Mouse (Mus musculus) regulatory T cell (primary cell): ENCODE measurements around the gene Tshz2.
"Not testable (repeated sequence)": the region's sequence is repeated elsewhere in the genome, so short reads cannot be mapped to it uniquely, and the experiment has no call there.

Experiments
- in situ Hi-C: fragments of 300-600 bp; cut with MboI, MseI; formaldehyde crosslinking; loops from one replicate; pipeline ENCODE4 v1.15.1; 2025; ENCODE audit warnings: high pct_unique_total_duplicates

Gene Tshz2

DNA sequence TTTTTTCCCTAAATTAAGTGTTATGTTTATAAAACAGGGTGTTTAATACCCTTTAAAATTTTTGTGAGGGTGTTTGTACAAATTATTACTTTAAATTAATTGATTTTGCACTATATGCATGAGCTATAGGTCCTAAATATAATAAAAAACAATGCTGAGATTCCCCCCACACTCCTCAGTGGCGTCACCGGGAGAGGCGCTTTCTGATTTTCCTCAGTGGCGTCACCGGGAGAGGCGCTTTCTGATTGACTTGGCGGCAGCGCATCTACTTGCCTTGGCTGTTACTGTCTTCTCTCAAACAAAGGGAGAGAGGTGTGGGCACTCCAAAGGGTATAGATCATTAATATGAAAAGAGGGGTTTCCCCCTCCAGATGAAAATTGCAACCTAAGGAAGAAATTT is 179.2 kb downstream of the Tshz2 start:
- in situ Hi-C loops: no loop called here

GRCm38 (mm10) chr2:169812940-169813339 is 180.1 kb downstream of the Tshz2 start:
- in situ Hi-C loops: no loop called here

- in situ Hi-C loops: no loop called here
These were observed 181.5 kb downstream of the Tshz2 start for GRCm38 (mm10) chr2:169814351-169814750.

- in situ Hi-C loops: no loop called here
These were observed 181.9 kb downstream of the Tshz2 start for GRCm38 (mm10) chr2:169814757-169815156.

DNA sequence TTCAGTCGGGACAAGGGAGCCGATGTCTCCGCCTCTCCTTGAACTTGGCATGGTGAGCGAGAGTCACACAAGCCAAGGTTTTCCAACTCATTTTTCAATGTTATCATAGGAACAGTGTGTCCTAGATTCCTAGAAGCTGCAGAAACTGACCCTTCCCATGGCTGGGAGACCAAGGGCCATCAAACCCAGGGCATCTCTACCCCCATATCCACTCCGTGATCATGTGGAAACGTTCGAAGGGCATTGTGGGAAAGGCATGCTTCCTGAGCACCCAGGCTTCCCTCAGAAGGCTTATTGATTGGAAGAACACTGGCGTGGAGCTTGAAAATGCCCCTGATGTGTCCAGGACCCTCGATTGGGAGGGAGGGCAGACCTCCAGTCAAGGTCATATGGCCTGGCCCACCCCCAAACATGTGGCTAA is 188.2 kb downstream of the Tshz2 start:
- in situ Hi-C loops: no loop called here

DNA sequence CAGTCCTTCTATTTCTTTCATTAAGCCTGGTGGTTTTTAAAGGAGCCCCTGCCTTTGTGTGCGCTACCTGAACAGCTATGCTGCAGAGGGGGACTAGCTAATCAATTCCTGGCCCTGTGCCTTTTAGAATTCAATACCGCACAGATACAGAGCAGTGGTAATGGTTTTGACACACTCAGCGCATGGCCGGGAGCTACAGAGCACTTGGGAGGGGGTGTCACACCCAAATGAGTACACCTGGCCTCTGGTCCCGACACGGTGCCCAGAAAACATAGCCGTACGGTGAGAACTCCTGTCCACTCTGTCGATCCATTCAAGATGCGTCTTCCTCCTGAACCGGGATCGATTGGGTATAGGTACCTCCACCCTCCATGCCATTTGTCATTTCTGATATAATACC is 193.1 kb downstream of the Tshz2 start:
- in situ Hi-C loops: no loop called here

DNA sequence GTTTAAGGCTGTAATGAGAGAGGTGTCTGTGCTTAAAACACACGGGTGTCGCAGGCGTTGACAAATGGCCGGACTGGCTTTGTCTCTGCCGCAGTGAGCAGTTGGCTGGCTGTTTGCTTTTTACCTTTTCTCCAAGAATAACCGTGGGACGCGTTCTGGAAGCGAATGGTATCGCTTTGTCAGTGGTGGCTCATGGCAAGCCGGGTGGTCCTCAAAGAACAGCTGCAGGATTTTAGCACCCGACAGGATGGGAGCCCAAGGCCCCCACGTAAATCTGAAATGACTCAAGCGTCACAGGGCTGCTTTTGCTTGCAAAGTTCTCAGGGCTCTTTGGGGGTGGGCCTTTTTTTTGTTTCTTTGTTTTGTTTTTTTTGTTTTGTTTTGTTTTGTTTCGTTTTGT is 193.5 kb downstream of the Tshz2 start:
- in situ Hi-C loops: no loop called here

GRCm38 (mm10) chr2:169826833-169827232 is 194.0 kb downstream of the Tshz2 start:
- in situ Hi-C loops: no loop called here

DNA sequence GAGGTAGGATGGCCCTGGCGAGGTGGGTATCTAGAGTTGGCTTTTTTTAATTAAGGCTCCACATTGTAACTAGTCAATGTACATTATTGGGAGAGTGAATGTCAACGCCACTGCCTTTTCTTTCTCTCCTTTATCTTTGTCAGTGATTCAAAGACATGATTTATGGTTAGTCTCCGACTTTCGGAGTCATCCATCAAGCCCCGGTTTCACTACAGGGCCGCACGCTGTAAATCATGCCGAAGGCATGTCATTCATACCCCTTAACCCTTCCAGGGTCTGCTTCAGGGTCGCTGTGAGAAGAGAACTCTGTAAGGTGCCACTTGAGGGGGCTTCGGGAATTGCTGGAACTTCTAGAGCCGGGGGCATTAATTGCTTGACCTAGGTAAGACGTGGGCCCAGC is 199.4 kb downstream of the Tshz2 start:
- in situ Hi-C loops: no loop called here

- in situ Hi-C loops: no loop called here
These were observed 200.8 kb downstream of the Tshz2 start for GRCm38 (mm10) chr2:169833638-169834037.

DNA sequence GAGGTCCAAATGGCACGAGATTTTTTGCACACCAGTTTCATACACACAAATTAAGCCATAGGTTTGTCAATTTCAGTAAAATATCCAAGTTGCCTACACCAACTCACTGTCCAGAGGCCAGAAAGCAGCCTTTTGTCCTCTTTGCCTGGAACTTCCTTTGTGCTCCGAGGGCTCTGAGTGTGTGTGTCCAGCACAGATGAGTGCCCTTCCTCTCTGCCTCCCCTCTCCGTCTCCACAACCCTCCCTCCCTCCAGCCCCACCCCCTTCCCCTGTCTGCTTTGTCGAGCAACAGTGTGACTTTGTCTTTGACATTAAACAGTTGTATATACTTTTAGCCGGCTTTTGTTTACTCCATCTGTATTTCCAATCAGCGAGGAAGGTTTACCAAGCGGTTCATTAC is 201.8 kb downstream of the Tshz2 start:
- in situ Hi-C loops: no loop called here

DNA sequence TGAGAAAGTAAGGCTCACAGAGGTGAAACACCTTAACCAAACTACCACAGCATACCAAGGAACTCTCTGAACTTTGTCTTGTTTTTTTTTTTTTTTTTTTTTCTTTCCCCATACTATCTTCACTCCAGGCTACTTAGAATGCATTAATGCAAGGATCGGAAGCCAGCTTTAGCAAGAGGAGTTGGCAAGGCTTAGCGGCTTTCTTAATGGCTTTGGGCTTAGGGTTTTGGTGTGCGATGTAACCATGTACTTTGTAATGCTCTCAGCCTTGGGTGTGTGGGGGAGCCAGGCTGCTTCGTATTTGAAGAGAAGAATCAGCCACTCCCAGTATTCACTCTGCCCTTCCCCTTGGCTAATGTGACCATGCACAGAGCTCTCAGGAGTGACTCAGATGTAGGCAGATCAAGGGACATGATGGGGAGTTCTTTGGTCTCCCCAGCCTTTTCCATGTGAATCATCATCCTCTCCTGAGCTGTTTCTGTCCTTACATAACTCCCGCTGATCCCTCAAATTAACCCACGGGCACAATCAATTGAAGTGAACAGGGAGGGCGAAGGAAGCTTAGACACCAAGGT is 204.3 kb downstream of the Tshz2 start:
- in situ Hi-C loops: no loop called here

DNA sequence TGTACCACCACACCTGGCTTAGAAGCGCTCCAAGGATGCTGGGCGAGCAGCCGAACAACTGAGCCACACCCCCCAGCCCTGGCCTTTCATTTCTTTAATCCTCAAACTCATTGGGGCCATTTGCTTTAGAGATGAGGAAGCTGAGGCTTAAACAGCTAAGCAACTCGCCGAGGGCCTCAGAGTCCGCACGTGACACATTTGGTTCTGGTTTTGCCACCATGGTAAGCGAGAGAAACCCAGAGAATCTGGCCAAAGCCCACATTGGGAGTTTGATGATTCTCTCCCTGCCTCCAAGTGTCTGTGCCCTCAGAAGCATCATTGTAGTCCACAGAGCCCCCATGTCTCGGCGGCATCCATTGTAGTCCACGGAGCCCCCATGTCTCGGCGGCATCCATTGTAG is 205.7 kb downstream of the Tshz2 start:
- in situ Hi-C loops: no loop called here

DNA sequence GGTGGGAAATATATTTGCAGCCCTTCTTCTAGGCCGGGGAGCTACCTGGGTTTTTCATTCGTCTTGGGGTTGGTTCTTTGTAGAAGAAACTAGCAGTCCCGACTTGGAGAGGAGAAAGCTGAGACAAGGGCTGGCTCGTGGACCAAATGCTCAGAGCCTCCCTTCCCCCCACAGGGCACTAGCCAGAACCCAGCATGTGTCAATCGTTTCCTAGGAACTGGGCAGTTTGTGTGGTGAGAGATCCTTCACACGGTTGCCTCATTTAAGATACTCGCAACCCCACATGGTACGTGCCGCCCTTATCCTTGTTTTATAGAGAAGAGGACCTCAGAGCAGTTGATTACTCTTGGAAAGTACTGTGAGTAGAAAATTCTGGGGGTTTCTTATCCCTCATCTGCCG is 208.6 kb downstream of the Tshz2 start:
- in situ Hi-C loops: loop anchor here (10.0 kb wide), 1 partner anchor 477 kb away; no protein-coding TSS in a partner anchor

GRCm38 (mm10) chr2:169842494-169842893 is 209.7 kb downstream of the Tshz2 start:
- in situ Hi-C loops: loop anchor here (10.0 kb wide), 1 partner anchor 478 kb away; no protein-coding TSS in a partner anchor

DNA sequence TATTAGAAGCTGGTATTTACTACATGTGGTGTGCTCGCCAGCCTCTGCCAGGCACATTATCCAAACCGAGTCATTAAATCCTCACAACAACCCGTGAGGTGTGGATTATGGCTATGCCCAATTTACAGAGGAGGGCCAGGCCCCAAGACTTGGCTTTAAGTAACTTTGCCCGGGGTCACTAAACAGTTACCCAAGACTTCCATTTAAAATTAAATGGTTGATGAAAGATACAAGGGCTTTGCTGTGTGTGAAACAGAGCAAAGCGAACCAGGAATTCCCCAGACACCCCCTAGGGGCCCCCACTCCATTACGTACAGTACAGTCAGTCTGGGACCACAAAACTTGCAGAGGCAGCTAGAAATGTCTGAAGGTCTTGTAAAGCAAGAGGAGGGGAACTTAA is 210.7 kb downstream of the Tshz2 start:
- in situ Hi-C loops: loop anchor here (10.0 kb wide), 1 partner anchor 479 kb away; no protein-coding TSS in a partner anchor

DNA sequence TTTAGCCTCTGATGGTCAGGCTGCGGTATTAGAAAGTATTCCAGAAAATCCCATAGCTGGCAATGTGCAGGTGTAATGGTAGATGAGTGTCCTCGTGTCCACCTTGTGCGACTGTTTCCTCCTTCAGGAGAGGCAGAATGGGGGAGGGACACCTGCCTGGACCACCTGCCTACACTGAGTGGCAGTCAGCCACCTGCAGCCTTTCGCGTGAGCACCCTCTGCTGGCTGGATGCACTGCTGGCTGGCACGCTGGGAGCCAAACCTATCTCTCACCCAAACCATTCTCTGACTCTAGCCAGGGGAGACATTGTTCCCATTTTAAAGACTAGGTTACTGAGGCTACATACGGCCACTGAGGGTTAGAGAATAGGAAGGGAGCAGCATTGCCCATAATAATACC is 216.3 kb downstream of the Tshz2 start:
- in situ Hi-C loops: loop anchor here (10.0 kb wide), 1 partner anchor 484 kb away; no protein-coding TSS in a partner anchor

DNA sequence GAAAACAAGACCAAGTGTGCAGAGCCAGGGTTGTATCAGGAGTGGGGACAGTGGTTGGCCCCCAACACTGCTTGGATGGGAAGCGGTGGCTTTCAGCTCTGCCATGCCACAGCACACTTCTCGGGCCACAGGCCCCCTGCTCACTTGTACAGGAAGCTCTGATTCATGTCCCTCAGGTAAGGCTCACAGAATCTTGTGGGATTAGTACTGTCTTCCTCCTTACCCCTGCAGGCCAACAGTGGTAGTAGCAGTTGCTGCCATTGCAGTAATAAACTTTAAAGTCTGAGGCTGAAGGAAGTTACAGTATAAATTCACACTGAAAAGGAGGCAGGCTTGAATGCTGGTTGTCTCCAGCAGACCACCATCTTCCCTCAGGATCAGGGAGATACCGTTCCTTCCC is 216.7 kb downstream of the Tshz2 start:
- in situ Hi-C loops: loop anchor here (10.0 kb wide), 1 partner anchor 485 kb away; no protein-coding TSS in a partner anchor

DNA sequence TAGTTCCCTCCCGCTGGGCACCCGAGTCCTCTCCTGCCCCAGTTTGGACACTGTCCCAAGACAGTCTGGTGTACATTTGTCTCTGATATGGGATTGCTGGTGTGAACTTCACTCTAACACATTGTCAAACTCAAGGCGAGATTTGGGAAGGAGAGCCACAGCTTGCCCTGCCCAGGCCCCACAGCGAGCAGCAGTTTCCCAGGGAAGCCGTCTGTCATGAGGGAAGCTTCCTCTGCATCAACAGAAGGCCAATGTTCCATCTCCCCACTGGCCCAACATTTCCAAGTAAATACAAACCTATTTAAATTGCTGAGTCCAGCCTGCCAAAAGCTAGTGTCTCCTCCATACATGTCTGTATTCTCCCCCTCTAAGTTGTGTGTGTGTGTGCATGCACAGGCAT is 218.8 kb downstream of the Tshz2 start:
- in situ Hi-C loops: no loop called here

DNA sequence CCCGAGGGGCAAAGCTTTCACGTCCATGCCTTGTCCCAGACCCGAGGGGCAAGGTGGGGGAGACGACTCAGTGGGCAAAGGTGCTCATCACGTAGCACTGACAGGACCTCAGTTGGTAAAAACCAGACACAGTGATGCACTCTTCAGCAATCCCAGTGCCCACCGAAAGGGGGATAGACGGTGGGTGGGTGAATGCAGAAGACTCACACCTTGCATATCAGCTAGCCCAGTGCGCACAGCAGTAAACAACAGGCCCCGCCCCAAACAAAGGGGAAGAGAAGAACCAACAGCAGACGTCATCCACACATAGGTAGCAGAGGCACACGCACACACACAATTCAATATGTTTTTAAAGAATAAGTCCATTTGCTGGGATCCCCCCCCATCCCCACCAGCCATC is 221.7 kb downstream of the Tshz2 start:
- in situ Hi-C loops: no loop called here

GRCm38 (mm10) chr2:169857041-169857440 is 224.2 kb downstream of the Tshz2 start:
- in situ Hi-C loops: not testable (repeated sequence)

DNA sequence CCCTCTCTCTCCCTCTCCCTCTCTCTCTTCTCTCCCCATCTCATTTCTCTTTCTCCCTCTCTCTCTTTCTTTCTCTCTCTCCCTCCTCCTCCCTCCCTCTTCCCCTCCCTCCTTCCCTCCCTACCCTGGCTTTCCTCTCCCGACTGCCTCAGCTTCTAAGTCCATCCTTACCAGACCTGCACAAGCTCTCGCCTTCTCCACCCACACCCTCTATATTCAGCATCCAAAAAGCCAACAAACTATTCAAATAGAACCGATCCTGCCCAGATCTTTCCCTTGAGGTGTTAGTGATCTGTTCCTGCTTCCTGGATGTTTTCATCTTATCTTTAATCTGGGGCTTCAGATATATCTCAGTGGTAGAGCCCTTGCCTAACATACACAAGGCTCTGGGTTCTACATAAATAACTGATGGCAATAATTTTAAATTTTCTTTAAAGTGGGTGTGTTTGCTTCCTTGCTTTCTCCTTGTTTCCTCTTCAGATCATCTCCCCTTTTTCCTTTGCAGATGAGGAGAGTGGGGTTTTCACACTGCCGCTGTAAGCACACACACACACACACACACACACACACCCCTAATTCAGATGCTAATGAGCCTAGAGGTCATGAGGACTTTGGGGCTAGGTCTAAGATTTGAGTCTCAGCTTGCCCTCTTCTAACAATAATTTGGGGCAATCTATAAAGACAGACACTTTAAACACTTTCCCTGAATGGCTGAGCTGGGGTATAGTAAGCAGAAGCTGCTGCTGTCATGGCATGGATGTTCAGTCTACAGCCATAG is 226.5 kb downstream of the Tshz2 start:
- in situ Hi-C loops: no loop called here

DNA sequence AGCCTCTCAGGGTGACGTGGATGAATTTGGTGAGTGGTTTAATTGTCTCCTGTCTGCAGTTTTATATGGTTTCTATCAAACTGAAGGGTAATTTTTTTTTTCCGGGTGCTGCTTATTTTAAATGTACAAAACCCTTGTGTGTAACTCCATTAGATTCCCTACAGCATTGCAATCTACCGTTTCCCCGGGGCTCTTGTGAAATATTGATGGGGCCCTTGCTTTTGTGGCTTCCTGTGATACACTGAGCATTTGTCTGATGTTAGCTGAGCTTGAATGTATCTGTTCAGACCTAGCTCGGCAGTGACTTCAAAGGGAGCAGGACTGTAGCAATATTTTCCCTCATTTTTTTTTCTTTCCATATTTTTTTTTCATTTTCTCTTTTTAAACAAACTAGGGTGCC is 228.1 kb downstream of the Tshz2 start:
- in situ Hi-C loops: no loop called here
